Mouse (Mus musculus): Measurements from ENCODE around the gene Antxr1. TPM values are rescaled to one million over a fixed set of nuclear protein-coding genes. Genes with fewer than 3 reads are reported as not detected.

Antxr1 gene
- 10.3 TPM in 2 replicates for polyA plus RNA-seq (2014; fragmentation: Nextera tagmentation; extraction: Ambion mirVana)

- H3K9me3 ChIP-seq (replicated peaks; ENCODE audit: control insufficient read depth, low read length) = no peaks in the 10 kb centered on the region
- peak; percentile 85 for ATAC-seq (replicated peaks; ENCODE audit: insufficient number of reproducible peaks, low FRiP score, low TSS enrichment, low read depth)
- H3K4me2 ChIP-seq (ENCODE audit: low read depth, low read length) = peak within 1 kb of the TSS; percentile 81
- peak within 1 kb of the TSS; percentile 88 for H3K27ac ChIP-seq (replicated peaks; ENCODE audit: low read depth, low read length)
- under 1% methylated on average over 54 of the region's 54 CpGs for WGBS
- H3K4me3 ChIP-seq (ENCODE audit: low read depth, low read length) = peak within 1 kb of the TSS; percentile 81
- DNase-seq (ENCODE audit: low spot score) = peak; percentile 80
- peaks cover 3% of the 10 kb centered on the region; the same call in 1 of the 2 replicates for H3K4me1 ChIP-seq (ENCODE audit: control insufficient read depth, insufficient read depth, low read length)
- no peaks in the 10 kb centered on the region for H3K27me3 ChIP-seq (ENCODE audit: control insufficient read depth, insufficient read depth, low read length)
- peak within 1 kb of the TSS; percentile 96 for H3K9ac ChIP-seq (replicated peaks; ENCODE audit: low read length)
- H3K36me3 ChIP-seq (replicated peaks; ENCODE audit: control insufficient read depth, insufficient read depth, low read depth, low read length) = no peaks in the 10 kb centered on the region
These were observed at the start of gene Antxr1 for GRCm38 (mm10) chr6:87335091-87335934. Antxr1 (minus strand) TSS chr6:87335821.

- Histone ChIP-seq H3K9ac (replicated peaks; ENCODE audit: low read length) (no peak overlapping the region), H3K4me1 (ENCODE audit: control insufficient read depth, insufficient read depth, low read length) (no peaks in the 10 kb centered on the region; the same call in none of the 2 replicates), H3K27me3 (ENCODE audit: control insufficient read depth, insufficient read depth, low read length) (peaks cover 4% of the 10 kb centered on the region; the same call in 1 of the 2 replicates), H3K9me3 (replicated peaks; ENCODE audit: control insufficient read depth, low read length) (no peaks in the 10 kb centered on the region), H3K36me3 (replicated peaks; ENCODE audit: control insufficient read depth, insufficient read depth, low read depth, low read length) (no peaks in the 10 kb centered on the region), H3K4me2 (ENCODE audit: low read depth, low read length) (no peak overlapping the region), H3K4me3 (ENCODE audit: low read depth, low read length) (no peak overlapping the region), H3K27ac (replicated peaks; ENCODE audit: low read depth, low read length) (no peak overlapping the region)
- DNase-seq (ENCODE audit: low spot score) (no peak), ATAC-seq (replicated peaks; ENCODE audit: insufficient number of reproducible peaks, low FRiP score, low TSS enrichment, low read depth) (no peak)
- WGBS = 67% methylated on average over 5 of the region's 6 CpGs
These were observed 49.1 kb upstream of the Antxr1 start for GRCm38 (mm10) chr6:87384761-87385160.

GRCm38 (mm10) chr6:87383926-87384691 is 48.5 kb upstream of the Antxr1 start:
- 8% methylated on average over 24 of the region's 24 CpGs for WGBS
- Histone ChIP-seq H3K36me3 (replicated peaks; ENCODE audit: control insufficient read depth, insufficient read depth, low read depth, low read length) (no peaks in the 10 kb centered on the region), H3K4me3 (ENCODE audit: low read depth, low read length) (no peak overlapping the region), H3K27me3 (ENCODE audit: control insufficient read depth, insufficient read depth, low read length) (peaks cover 4% of the 10 kb centered on the region; the same call in 1 of the 2 replicates), H3K4me2 (ENCODE audit: low read depth, low read length) (peak overlapping the region; percentile 47), H3K9me3 (replicated peaks; ENCODE audit: control insufficient read depth, low read length) (no peaks in the 10 kb centered on the region), H3K27ac (replicated peaks; ENCODE audit: low read depth, low read length) (no peak overlapping the region), H3K4me1 (ENCODE audit: control insufficient read depth, insufficient read depth, low read length) (no peaks in the 10 kb centered on the region; the same call in none of the 2 replicates), H3K9ac (replicated peaks; ENCODE audit: low read length) (0 out of 2 replicates have a peak overlapping the region, but pooled peaks have one; percentile 22)
- DNase-seq (ENCODE audit: low spot score) (peak; percentile 47), ATAC-seq (replicated peaks; ENCODE audit: insufficient number of reproducible peaks, low FRiP score, low TSS enrichment, low read depth) (0 out of 2 replicates have a peak, but pooled peaks have one; percentile 50)

GRCm38 (mm10) chr6:87373057-87373456 is 37.4 kb upstream of the Antxr1 start, which contains the start of gene Gkn2:
Gkn2 (plus strand) TSS chr6:87373357.
- WGBS = 88% methylated on average over 9 of the region's 9 CpGs
- Histone ChIP-seq H3K4me3 (ENCODE audit: low read depth, low read length) (no peak within 1 kb of the TSS), H3K4me1 (ENCODE audit: control insufficient read depth, insufficient read depth, low read length) (no peaks in the 10 kb centered on the region), H3K27me3 (ENCODE audit: control insufficient read depth, insufficient read depth, low read length) (no peaks in the 10 kb centered on the region), H3K9me3 (replicated peaks; ENCODE audit: control insufficient read depth, low read length) (no peaks in the 10 kb centered on the region), H3K36me3 (replicated peaks; ENCODE audit: control insufficient read depth, insufficient read depth, low read depth, low read length) (no peaks in the 10 kb centered on the region), H3K27ac (replicated peaks; ENCODE audit: low read depth, low read length) (no peak within 1 kb of the TSS), H3K4me2 (ENCODE audit: low read depth, low read length) (no peak within 1 kb of the TSS), H3K9ac (replicated peaks; ENCODE audit: low read length) (no peak within 1 kb of the TSS)
- ATAC-seq (replicated peaks; ENCODE audit: insufficient number of reproducible peaks, low FRiP score, low TSS enrichment, low read depth) = no peak
- DNase-seq (ENCODE audit: low spot score) = no peak

GRCm38 (mm10) chr6:87369223-87369622 is 33.6 kb upstream of the Antxr1 start:
- H3K27me3 ChIP-seq (ENCODE audit: control insufficient read depth, insufficient read depth, low read length) = no peaks in the 10 kb centered on the region
- no peak overlapping the region for H3K27ac ChIP-seq (replicated peaks; ENCODE audit: low read depth, low read length)
- H3K4me2 ChIP-seq (ENCODE audit: low read depth, low read length) = no peak overlapping the region
- H3K9ac ChIP-seq (replicated peaks; ENCODE audit: low read length) = no peak overlapping the region
- H3K9me3 ChIP-seq (replicated peaks; ENCODE audit: control insufficient read depth, low read length) = no peaks in the 10 kb centered on the region
- DNase-seq (ENCODE audit: low spot score) (no peak), ATAC-seq (replicated peaks; ENCODE audit: insufficient number of reproducible peaks, low FRiP score, low TSS enrichment, low read depth) (no peak)
- no peaks in the 10 kb centered on the region for H3K36me3 ChIP-seq (replicated peaks; ENCODE audit: control insufficient read depth, insufficient read depth, low read depth, low read length)
- H3K4me3 ChIP-seq (ENCODE audit: low read depth, low read length) = no peak overlapping the region
- 89% methylated on average over 5 of the region's 5 CpGs for WGBS
- H3K4me1 ChIP-seq (ENCODE audit: control insufficient read depth, insufficient read depth, low read length) = no peaks in the 10 kb centered on the region

- no peak overlapping the region for H3K27ac ChIP-seq (replicated peaks; ENCODE audit: low read depth, low read length)
- no peak overlapping the region for H3K4me3 ChIP-seq (ENCODE audit: low read depth, low read length)
- no peak overlapping the region for H3K4me2 ChIP-seq (ENCODE audit: low read depth, low read length)
- no peaks in the 10 kb centered on the region for H3K36me3 ChIP-seq (replicated peaks; ENCODE audit: control insufficient read depth, insufficient read depth, low read depth, low read length)
- H3K9me3 ChIP-seq (replicated peaks; ENCODE audit: control insufficient read depth, low read length) = no peaks in the 10 kb centered on the region
- H3K27me3 ChIP-seq (ENCODE audit: control insufficient read depth, insufficient read depth, low read length) = no peaks in the 10 kb centered on the region
- ATAC-seq (replicated peaks; ENCODE audit: insufficient number of reproducible peaks, low FRiP score, low TSS enrichment, low read depth) = no peak
- no peak overlapping the region for H3K9ac ChIP-seq (replicated peaks; ENCODE audit: low read length)
- no peak for DNase-seq (ENCODE audit: low spot score)
- 69% methylated on average over 5 of the region's 5 CpGs for WGBS
- no peaks in the 10 kb centered on the region for H3K4me1 ChIP-seq (ENCODE audit: control insufficient read depth, insufficient read depth, low read length)
These were observed 18.8 kb upstream of the Antxr1 start for GRCm38 (mm10) chr6:87354441-87354840.

- Histone ChIP-seq H3K9ac (replicated peaks; ENCODE audit: low read length) (no peak within 1 kb of the TSS), H3K4me2 (ENCODE audit: low read depth, low read length) (no peak within 1 kb of the TSS), H3K9me3 (replicated peaks; ENCODE audit: control insufficient read depth, low read length) (no peaks in the 10 kb centered on the region), H3K36me3 (replicated peaks; ENCODE audit: control insufficient read depth, insufficient read depth, low read depth, low read length) (no peaks in the 10 kb centered on the region), H3K4me1 (ENCODE audit: control insufficient read depth, insufficient read depth, low read length) (no peaks in the 10 kb centered on the region), H3K4me3 (ENCODE audit: low read depth, low read length) (no peak within 1 kb of the TSS), H3K27me3 (ENCODE audit: control insufficient read depth, insufficient read depth, low read length) (no peaks in the 10 kb centered on the region), H3K27ac (replicated peaks; ENCODE audit: low read depth, low read length) (no peak within 1 kb of the TSS)
- ATAC-seq (replicated peaks; ENCODE audit: insufficient number of reproducible peaks, low FRiP score, low TSS enrichment, low read depth) = no peak
- DNase-seq (ENCODE audit: low spot score) = no peak
- WGBS = 92% methylated on average over 8 of the region's 8 CpGs
These were observed 15.2 kb upstream of the Antxr1 start, which contains the start of gene Gkn1 for GRCm38 (mm10) chr6:87350829-87351228. Gkn1 (minus strand) TSS chr6:87350942.

Data from embryonic facial prominence, embryonic 11.5 days (tissue).